Mouse (Mus musculus) adrenal gland, postnatal 36 days (tissue): ENCODE measurements around the gene Tmcc1. TPM values are rescaled to one million over a fixed set of nuclear protein-coding genes. Genes with fewer than 3 reads are reported as not detected.

Source experiments
- DNase-seq, 2 experiments: peaks; one replicate each; pipeline ENCODE4 v3.0.0; 2021; ENCODE audit warnings: mixed read lengths in 1 of 2
- total RNA-seq, 2 experiments: library from RNA; stranded (reverse); gene quantifications; 2 replicates each; pipeline ENCODE4 v1.2.3; 2021

Tmcc1 gene
- total RNA-seq, 2 experiments from 2014 or later = 20.8 to 20.9 TPM

GRCm38 (mm10) chr6:115993463-115994145 lies 199.7 kb downstream of the Tmcc1 start:
- peak; percentile 58 to 62 for DNase-seq

- peak in 1 of 2 experiments; percentile 13 for DNase-seq
Observed at GRCm38 (mm10) chr6:115992981-115993380, 200.3 kb downstream of the Tmcc1 start.

GRCm38 (mm10) chr6:115991881-115992620 lies 201.2 kb downstream of the Tmcc1 start:
- DNase-seq = peak in 1 of 2 experiments; percentile 54

DNA sequence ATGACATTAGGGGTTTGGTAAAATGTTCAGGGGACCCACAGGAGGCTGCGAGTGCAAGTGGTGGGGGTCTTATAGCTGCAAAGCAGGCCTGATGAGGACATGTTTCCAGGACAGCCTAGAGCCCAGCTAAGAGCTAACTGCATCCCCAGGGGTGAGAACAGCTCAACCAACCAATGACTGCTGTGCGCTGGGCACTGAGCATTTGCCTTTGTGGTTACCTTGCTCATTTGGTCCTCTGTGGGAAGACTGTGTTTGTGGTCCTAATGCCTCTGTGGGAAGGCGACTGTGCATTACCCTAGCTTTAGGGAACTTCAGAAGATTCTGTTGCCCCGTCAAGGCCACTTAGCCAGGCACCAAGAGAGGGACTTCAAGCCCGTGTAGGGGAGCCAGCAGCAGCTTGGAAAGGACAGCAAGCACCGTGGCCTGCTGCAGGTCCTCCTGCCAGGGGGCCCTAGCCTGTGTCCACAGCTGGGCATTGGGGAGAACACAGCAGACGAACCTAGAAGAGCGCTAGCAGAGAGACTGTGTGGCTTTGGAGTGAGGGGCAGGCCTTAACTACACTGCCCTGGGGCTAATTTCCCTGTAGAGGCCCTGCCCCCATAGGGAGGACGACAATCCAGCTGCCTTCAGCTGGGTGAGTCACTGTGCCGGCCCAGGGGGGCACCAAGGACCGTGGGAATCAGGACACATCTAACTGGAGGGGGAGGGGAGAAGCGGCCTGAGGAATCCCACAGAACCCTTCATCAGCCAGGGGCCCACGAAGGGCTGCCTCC lies 202.0 kb downstream of the Tmcc1 start:
- peak; percentile 87 to 90 for DNase-seq

GRCm38 (mm10) chr6:115990479-115990878 lies 202.8 kb downstream of the Tmcc1 start:
- no peak for DNase-seq

DNA sequence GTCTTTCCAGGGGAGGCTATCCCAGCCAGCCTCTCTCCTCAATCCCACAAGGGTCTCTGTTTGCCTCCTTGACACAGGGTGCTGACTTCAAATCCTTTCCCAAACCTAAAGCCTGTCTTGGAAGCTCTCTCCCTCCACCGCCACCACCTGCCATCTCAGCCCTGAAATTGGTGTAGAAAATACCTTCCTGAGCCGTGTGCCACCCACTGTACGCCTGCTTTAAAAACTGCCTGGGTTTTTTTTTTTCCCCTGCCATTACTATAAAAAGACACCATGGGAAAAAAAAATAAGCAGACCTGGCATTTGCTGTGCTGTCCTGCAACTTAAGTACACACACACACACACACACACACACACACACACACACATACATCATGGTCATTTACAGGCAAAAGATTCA lies 203.2 kb downstream of the Tmcc1 start:
- peak in 1 of 2 experiments; percentile 16 for DNase-seq

DNA sequence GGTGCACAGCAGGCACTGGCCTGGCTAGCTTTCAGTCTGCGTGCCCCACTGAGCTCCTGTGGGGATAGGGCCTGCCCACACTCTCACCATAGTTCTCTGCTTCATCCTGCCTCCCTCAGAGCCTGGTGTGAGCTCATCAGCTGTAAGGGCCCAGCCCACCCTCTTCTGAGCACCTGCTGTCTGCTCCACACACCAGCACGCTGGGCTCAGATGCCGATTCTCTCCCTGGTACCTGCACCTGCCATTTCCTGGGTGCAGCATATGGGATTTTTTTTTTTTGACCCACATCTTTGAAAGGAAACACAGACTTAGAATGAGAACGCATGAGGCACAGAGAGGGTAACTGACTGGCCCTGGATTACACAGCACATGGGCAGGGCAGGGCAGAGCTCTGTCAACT lies 203.7 kb downstream of the Tmcc1 start:
- DNase-seq = no peak

GRCm38 (mm10) chr6:115989032-115989431 lies 204.3 kb downstream of the Tmcc1 start:
- peak in 1 of 2 experiments; percentile 67 for DNase-seq

GRCm38 (mm10) chr6:115987096-115987747 lies 206.1 kb downstream of the Tmcc1 start:
- DNase-seq = peak; percentile 83 to 86

GRCm38 (mm10) chr6:115986472-115987095 lies 206.7 kb downstream of the Tmcc1 start:
- no peak for DNase-seq

- DNase-seq = peak; percentile 74 to 77
Observed at GRCm38 (mm10) chr6:115985622-115986021, 207.7 kb downstream of the Tmcc1 start.

- DNase-seq = no peak
Observed at GRCm38 (mm10) chr6:115984580-115984979, 208.7 kb downstream of the Tmcc1 start.

DNA sequence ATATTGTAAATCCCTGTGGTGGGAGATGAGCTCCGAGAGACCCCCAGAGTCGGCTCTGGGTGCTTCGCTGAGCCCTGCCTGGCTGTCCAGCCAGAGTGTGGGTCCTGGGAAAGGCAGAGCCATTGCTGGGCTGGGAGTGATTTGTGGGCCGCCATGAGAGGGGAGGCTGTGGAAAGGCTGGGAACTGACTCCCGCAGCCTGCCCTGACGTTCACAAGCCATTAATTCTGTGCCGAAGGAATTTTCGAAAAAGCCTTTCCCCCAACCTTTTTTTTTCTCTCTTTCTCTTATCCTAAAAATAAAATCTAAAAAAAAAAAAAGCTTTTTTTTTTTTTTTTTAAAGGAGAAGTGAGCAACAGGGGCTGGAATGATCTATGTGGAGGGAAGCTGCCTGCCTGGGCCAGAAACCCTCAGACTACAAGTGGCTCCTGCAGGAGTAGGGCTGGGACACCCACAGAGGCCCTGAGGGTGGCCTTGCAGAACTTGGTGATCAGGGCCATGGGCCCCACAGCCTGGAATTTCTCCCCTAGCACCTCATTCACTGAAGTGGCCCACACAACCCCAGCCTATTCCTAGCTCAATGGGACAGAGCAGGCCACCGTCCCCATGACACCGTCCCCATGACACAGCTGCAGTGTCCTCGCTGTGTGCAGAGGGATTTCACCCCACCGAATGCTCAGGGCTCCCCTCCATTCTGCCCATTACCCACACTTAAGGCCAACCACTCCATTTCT lies 209.8 kb downstream of the Tmcc1 start:
- DNase-seq = peak; percentile 57 to 66

- no peak for DNase-seq
Observed at GRCm38 (mm10) chr6:115982889-115983288, 210.4 kb downstream of the Tmcc1 start.

GRCm38 (mm10) chr6:115978596-115978995 lies 214.7 kb downstream of the Tmcc1 start:
- no peak for DNase-seq

GRCm38 (mm10) chr6:115977810-115978209 lies 215.5 kb downstream of the Tmcc1 start:
- DNase-seq = peak; percentile 54 to 66

- DNase-seq = peak; percentile 78 to 81
Observed at GRCm38 (mm10) chr6:115975606-115976005, 217.7 kb downstream of the Tmcc1 start.

DNA sequence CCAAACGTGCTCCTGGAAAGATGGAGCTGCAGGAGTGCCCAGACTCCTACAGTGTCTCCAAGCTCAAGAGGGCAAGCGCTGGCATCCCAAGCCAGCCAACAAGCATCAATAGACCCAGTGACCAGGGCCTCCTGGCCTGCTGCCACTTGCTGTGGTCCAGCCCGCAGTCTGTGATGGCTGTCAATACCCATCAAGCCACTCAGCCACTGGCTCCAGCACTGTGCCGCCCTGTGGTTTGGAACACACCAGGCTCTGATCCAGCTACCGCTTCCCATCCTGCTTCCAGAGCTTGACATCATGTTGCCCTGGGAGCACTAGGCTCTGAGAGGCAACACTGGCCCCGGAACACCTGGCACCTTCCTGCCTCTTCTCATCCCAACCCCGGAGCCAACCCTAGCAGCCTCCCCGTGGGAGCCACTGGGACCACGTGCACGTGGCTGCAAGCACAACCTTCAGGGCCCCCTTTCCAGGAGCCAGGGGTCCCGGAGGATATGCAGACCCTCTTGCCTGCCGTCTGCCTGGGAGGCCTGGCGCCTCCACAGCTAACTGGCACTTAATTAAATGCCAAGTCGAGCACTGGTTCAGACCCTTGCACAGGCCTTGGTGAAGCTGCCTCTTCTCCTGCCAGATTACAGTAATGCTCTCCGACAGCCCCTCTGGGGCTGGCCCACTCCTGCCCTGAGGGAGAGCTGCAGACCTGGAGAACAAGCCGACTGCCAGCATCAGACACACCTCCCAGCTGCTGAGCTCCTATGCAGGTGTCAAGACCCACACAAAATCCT lies 219.2 kb downstream of the Tmcc1 start:
- no peak for DNase-seq

DNA sequence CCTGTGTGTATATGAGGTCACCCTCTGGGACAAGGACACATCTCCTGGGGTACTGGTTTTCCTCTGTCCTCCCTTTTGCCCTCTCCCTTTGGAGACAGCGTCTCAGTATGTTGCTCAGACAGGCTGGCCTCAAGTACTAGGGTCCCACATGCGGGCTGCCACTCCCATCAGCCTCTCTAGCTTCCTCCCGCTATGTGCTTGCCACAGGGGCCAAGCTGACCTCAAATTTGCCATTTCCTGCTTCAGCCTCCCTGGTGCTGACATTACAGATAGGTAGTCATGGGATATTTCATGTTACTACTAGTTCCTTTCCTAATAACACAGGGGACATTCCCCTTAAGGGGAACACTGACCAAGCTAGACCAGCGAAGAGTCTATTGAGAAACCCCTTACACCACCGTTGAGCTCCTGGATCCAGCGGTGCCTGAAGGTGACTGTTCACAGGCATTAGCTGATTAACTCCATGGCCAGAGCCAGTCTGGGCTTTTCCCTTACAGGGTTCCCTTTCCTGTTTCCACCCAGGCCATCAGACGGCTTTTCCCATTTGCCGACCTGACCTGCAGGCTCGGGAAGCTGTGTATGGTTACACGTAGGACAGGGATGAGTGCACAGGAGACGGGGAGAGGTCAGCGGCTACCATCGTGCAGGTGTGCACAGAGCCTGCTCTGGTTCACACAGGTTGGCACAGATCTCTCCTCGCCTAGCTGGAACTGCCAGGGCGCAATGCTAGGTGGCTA lies 220.0 kb downstream of the Tmcc1 start:
- no peak for DNase-seq
